Mouse (Mus musculus): ENCODE results near the gene Dlgap5.
"Not testable (repeated sequence)": the region's sequence is repeated elsewhere in the genome, so short reads cannot be mapped to it uniquely, and the experiment has no call there.

The Dlgap5 gene

DNA sequence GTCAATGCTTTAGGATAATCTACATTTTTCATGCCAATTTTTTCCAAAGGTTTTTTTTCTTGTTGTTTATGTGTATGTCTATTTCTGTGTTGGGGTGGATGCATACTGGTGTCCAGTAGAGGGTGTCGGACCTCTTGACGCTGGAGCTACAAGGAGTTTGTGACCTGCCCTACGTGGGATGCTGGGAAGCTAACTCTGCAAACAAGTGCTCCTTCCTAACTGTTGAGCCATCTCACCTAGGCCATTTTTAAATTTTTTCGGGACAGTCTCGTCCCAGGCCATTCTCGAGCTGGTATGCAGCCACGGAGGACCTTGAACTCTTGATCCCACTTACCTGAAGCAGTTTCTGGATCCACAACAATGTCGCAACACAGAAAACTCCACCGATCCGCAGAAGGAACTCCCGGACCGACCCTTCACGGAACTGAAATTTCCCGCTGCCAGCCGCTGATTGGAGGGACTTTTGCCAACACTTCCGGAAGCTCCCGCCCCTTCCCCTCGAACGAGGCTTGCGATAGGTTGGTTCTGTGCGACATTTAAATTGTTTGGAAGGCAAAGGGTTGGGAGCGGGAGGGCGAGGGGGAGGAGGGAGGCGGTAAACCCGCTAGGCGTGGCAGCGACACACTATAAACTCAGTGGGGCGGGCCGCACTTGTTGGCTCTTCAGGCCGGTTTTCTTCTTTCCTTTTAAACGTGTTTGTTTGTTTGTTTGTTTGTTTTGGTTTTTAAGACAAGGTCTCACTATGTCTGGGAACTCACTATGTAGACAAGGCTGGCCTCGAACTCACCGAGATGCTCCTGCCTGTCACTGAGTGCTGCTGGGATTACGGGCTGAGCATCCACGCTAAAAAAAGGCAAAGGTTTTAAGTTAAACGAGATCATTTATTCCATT lies at the start of gene Dlgap5:
Gene Dlgap5 (minus strand): TSS at position 633 of the 891 bp plus-strand sequence.
- peak; percentile 95 for DNase-seq (ENCODE audit: low read depth, low spot score)

DNA sequence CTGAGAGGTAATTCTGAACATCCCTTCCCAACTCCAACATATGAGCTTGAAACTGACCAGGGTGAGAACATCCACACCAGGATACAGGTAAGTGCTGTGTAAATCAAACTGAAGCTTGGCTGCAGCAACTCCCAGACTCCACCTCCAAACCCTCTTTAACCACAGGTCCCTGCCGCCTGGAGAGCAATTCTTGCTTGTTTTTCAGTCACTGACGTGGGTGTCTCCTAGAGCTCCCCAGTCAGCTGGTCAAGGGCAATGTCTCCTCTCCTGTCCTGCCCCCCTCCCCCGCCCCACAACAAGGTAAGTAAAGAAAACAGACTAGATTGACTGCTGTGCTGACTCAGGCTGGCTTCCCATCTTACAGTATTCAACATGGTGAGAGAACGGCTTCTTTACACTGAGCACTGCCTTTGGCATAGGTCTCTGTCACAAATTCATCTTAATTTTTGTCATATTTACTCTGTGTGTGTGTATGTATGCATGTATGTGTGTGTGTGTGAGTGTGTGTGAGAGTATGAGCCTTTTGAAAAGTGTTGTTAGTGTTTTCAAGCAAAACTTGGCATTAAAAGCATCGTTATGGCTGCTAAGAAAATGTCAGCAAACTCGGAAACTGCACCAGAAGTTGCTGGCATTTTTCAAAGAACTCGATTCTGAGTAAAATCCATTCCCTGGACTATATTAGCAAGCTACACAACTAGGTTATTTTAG lies 47.4 kb upstream of the Dlgap5 start:
- DNase-seq (ENCODE audit: low read depth, low spot score): no peak

DNA sequence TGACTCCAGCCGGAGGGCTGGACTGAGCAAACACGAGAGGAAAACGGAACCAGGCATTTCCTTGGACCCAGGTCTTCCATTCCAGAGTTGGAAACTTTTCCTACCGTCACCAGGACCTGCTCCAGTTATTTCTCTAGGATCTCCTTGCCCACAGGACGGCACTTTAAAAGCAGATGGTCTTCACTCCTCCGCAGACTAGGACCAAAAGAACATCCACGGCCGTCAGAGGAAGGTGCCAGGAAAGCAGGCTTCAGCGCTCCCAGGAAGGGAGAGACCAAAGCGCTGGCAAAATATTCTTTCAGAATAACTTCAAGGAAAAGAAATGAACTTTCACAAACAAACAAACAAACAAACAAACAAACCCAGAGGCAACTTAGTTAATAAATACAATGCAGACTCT lies 46.2 kb upstream of the Dlgap5 start:
- DNase-seq (ENCODE audit: low read depth, low spot score): no peak

DNA sequence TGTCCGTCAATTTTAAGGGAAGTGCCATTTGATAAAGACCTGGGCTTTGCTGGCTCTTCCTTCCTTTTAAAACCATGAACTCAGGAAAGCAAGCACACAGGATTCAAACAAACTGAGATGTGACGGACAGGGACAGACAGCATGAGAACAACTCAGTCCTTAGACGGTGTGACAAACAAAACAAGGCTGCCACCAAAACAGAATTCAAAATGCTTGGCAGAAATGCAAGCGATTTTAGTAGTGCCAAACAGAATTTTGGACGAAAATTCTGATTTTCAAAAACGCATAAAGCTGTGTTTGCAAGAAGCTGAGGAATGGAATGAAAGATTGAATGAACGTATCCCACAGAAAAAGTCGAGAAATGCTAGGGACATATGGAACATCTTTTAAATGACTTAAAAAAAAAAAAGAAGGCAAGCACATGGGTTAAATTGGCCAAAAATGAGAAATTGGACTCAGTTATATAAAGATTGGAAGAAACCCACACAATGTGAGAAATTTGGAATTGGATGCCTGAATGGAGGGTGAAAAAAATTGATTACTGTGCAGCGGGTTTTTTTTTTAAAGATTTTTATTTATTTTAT lies 44.8 kb upstream of the Dlgap5 start:
- no peak for DNase-seq (ENCODE audit: low read depth, low spot score)

DNA sequence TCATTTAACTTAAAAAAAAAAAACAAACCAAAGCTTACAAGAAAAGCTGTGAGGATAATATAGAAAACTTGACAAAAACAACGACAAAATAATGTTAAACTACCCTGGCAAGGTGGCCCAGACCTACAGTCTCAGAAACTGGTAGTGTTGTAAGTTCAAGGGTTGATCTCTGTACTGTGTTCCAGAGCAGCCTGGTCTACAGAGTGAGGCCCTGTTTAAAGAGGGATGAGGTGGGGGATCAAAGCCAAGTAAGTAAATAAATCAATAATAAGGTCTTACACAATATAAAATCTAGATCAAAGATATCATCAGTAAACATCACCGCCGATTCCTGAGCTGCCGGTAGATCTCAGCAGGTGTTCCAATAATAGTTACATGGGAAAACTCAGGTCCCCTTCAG lies 44.2 kb upstream of the Dlgap5 start:
- DNase-seq (ENCODE audit: low read depth, low spot score): no peak

DNA sequence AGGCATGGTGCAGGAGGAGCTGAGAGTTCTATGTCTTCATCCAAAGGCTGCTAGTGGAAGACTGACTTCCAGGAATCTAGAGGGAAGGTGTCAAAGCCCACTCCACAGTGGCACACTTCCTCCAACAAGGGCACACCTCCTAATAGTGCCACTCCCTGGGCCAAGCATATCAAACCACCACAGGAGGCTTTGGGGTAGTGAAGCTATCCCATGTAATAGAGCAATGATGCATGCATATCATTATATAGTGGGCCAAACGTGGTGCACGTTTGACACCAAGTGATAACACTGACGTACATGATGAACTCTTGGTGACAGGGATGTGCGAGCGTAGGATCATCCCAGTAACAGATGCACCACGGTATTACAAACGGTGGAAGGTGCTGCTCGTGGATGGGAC lies 43.8 kb upstream of the Dlgap5 start:
- no peak for DNase-seq (ENCODE audit: low read depth, low spot score)

DNA sequence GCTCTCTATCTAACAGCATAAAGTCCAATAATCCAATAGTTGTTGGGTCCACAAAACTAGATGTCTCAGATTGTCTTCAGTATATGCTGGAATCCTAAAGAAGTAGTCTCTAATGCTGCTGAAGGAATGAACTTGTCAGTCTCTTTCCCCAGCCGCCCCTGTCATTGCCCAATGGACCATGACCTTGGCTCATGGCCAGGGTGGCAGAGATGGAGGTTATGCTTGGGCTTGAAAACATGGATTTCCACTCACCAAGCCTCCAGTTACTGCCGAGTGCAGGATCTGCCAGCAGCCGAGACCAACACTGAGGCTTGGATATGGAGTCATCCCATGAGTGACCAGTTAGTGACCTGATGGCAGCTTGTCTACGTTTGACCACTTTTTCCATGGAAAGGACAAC lies 41.3 kb upstream of the Dlgap5 start:
- DNase-seq (ENCODE audit: low read depth, low spot score): no peak

DNA sequence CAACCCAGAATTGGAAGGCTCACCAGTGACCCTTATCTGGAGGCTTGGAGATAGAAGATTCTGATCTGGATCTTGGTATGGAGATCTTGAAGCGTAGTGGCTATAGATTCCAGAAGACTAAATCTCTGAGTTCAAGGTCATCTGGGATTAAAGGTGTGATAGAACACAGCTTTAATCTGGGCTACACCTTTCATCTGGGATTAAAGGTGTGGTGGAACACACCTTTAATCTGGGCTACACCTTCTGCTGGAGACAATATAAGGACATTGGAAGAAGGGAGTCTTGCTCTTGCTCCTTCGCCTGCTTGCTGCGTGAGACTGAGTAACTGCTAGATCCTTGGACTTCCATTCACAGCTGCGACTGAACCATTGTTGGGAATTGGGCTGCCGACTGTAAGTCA lies 31.9 kb upstream of the Dlgap5 start, which contains the start of gene Fbxo34:
Gene Fbxo34 (plus strand): TSS at position 301 of the 400 bp plus-strand sequence.
- DNase-seq (ENCODE audit: low read depth, low spot score): not testable (repeated sequence)

DNA sequence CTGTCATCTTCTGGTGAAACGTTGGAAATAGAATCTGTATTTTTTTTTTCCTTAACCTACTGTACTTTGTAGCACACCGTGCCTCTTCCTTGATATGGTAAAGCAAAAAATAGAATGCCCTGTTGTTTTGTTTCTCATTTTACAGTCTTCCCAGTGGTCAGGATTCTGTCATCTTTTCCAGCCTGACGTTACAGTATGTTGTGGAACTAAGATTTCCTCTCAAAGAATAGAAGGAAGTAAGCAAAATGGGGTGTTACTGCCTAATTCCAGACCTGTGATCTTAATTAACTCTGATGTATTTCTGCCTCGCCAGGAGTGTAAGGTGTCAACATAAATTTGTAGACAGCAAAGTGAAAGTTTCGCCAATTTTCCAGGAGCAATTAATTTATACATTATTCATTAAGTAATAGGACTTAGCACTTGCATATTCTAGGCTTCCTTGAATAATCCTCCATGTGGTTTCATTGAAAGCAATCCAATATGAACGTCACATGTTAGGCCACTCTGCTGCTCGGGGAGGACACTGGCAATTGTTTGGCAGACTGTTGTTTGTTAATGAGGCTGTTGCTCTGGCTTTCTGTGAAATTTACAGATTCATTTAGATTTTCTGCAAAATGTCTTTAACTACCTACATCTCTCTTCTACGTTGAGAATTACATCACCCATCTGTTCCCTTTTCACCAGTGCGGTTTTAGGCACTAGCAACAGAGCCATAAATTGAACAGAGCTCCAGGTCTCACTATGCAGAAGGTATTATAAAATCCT lies 27.3 kb upstream of the Dlgap5 start:
- DNase-seq (ENCODE audit: low read depth, low spot score): no peak

DNA sequence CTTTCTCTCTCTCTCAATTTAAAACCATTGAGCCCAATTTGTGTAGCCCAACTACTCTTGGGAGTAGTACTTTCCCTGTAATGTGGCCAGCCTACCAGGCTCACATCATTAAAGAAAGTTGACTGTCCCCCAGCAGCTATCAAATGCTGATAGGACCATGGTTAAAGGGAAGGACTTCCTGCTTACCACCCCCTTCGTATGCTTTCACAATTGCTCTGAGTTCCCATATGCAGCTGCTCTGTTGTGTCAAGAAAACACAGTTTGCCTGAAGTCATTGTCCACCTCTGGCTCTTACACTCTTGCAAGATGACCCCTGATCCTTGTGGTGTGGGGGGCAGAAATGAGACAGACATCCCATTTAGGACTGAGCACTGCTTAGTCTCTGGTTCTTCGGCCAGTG lies 26.7 kb upstream of the Dlgap5 start:
- no peak for DNase-seq (ENCODE audit: low read depth, low spot score)

DNA sequence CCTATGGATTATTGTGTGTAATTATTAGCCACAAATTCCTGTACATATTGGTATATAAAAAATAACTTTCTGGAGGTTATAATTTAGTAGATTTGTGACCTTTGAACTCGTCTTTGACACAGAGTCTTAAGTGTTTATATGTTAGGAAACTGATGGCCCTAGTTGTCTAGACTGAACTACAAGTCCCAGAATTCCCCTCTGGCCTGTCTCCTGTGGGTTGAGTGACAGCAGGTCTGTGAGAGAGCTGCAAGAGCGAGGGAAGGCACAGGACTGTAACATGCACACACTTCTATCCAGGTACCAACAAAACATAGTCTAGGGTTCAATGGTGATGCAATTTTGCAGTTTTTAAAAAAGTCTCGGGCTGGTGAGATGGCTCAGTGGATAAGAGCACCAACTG lies 20.7 kb upstream of the Dlgap5 start:
- DNase-seq (ENCODE audit: low read depth, low spot score): no peak

DNA sequence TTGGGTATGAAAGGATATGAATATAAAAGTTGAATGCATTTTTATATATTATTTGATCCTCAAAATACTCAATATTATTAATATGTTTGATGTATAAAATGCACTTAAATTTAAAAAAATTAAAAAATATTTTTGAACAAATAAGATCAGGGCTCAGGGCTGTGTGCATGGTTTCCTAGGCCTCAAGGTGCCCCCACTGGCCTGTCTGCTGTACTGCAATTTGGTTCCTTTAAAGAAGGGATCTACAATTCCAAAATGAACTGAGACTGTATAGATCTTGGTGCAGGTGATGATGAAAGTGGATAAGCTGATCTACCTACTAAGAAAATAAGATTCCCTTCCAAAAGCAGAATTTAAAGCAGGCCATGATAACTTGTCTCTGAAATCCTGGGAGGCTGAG lies 14.8 kb upstream of the Dlgap5 start:
- no peak for DNase-seq (ENCODE audit: low read depth, low spot score)

DNA sequence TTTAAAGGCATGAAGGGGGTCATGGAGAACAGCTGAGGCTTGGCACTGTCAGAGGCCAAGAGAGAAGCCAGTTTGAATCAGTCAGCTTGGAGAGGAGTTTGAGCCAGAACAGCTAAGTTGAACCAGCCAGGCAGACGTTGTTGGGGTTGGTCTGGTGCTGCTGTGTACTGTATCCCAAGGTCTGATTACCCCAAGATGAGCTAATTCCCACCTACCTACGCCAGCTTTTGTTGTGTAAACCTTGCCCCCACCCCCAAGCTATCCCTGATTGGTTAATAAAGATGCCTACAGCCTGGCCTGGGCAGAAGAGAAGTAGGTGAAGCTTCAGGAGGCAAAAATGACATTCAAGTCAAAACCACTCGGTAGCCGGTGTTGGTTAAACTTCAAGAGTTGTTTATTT lies 4.3 kb upstream of the Dlgap5 start:
- DNase-seq (ENCODE audit: low read depth, low spot score): no peak

DNA sequence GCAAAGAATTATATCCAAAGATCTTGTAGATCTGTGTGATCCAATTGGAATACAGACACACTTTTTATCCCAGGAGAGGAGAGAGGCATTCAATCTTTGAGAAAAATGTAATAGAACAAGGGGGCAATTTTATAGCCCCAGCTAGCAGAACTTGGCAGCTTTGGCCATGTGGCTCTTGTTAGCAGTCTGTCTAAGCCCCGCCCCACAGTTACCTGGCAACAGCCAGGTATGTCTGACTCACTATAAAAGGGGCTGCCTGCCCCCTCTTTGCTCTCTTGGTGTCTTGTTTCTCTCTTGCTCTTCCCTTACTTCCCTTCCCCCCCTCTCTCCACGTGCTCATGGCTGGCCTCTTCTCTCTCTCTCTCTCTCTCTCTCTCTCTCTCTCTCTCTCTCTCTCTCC lies 3.4 kb upstream of the Dlgap5 start:
- no peak for DNase-seq (ENCODE audit: low read depth, low spot score)

DNA sequence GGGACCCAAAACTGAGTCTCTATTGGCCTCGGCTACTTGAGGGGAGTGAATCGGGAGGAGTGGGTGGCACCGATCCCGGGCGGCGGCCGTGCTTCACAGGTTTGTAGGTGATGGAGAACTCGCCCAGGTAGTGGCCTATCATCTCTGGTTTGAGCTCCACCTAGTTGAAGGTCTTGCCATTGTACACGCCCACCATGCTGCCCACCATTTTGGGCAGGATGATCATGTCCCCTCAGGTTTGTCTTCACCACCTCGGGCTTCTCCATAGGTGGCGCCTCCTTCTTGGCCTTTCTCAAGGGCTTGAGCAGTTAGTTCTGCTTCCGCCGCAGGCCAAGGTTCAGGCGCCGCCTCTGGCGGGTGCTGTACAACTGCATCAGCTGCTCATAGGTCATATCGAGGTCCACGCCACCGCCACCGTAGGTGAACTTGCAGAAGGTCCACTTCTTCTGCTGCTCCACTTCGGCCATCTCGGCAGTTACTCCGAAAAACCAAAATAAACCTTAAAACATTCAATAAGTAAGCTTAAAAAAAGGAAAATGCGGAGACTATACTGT lies 1.6 kb upstream of the Dlgap5 start:
- DNase-seq (ENCODE audit: low read depth, low spot score): no peak

DNA sequence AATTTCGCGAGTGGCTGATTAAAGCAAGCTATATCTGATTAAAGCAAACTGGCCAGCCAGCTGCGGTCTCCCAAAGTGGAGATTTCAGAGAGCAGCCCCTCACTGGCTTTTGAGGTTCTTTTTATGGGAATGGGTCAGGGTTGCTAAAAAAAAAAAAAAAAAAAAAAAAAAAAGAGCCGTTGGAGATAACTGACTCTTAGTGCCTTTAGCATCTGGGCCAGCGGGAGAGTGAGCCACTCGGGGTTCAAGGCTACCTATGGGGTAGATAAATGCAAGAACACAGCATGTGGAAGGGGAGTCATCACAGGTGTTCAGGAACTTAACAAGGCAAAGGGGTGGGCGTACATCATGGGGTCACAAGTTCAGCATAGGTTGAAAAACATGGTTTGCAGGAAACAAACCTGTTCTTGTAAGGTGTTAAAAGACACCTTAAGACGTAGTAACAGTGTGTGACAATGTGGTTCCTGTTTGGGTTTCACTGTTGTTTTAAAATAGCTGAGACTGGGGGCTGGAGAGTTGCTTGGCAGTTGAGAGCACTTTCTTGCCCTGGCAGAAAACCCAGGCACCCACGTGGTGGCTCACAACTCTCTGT lies 923 bp upstream of the Dlgap5 start:
- no peak for DNase-seq (ENCODE audit: low read depth, low spot score)

DNA sequence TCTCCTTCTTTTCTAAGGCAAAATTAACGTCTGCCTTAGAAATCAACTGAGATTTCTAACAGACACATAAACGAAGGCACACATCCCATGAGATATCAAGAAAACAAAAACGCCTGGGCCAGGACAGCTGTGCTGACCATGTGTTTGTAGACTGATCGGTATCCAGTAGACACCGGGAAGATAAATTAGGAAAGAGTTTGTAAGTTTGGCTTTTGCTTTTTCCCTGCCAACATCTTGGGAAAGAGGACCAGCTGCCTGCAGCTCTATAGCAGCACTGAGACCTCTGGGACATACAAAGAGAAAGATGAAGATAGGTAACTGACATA lies 422 bp upstream of the Dlgap5 start:
- DNase-seq (ENCODE audit: low read depth, low spot score): no peak

DNA sequence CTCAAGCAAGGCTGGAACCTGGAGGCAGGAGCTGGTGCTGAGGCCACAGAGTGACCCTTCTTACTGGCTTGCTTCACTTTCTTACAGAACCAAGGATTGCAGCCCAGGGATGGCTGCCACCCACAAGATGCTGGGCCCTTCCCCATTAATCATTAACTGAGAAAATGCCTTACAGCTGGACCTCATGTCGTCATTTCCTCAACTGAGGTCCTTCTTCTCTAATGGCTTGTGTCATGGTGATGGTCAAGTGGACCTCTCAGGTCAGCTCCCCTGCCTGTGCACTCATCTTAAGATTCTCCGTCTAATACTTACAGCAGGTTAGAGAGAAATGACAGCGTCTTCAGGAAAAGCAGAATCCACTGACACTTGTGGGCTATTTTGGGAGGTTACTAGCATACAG lies 861 bp downstream of the Dlgap5 start:
- DNase-seq (ENCODE audit: low read depth, low spot score): no peak

DNA sequence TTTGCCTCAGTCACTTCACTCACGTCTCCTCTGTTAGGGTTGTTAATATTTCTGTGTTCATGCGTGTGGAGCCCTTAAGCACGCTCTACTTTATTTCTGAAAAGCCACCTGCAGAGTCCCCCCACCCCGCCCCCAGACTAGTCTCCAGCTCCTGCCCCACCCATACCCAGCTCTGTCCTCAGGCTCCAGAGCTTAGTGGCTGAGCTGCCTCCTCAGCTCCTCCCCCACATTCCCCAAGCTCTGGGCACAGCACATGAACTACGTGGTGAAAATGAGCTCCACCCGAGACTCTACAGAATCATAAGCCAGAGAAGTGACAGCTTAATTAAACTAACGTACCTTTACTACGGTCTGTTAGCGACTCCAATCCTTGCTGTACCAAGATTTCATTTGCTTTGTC lies 12.2 kb downstream of the Dlgap5 start:
- DNase-seq (ENCODE audit: low read depth, low spot score): no peak

DNA sequence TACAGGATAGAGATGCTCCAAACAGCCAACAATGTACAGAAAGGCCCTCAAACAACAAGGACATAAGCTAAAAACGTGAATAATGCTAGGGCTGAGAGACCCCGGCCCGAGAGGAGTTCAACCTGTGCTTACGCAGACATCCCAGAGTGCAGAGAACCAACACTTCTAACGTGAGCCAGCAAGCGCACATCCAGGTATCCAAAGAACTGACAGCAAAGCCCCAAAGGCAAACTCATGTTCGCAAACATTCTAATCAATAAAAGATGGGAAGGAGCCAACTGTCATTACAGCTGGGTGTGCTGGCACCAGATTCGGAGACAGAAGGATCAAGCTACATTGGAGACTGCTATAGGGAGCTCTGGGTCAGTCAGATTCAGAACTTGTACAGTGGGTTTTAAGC lies 15.5 kb downstream of the Dlgap5 start:
- DNase-seq (ENCODE audit: low read depth, low spot score): no peak

DNA sequence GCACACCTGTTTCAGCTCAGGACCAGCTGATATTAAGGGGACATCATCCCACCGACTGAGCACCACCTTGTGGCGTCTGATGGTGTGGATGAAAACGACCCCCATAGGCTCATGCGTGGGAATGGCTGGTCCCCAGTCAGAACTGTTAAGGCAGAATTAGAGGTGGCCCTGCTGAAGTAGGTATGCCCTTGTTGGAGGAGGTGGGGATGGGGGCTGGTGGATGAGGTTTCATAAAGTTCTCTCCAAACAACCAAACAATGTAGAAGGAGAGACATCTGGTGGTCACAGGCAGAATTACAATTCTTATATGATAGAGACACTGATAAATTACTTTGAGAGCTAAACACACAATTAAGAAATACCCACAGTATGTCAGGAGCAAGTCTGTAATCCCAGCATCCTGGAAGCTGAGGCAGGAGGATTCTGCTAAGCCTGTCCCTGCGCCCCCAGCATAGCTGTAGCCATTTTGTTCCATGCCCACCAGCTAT lies 22.0 kb downstream of the Dlgap5 start:
- DNase-seq (ENCODE audit: low read depth, low spot score): no peak
